ENCODE assay signal across 33 mouse cellular contexts in the genomic region with DNA sequence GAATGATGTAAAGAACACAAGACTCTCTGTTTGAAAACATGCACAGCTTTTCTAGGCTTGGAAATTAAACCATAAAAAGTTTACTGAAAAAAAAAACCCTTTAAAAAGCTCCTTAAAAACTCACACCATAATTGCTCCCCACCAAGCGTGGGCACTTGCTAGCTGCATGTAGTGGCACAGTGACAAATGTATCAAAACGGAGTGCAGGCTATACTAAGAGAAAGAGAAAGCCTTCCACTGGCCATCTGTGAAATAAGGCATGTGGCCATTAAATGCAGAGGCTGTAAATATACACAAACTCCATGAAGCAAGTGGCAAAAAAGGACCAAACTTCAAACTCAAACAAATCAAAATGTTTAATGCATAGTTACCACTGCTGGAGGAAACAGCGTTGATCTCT.
A peak's percentile ranks its signal among the peaks of the same experiment; 100 is the strongest.
DNase-seq lines count a peak whose midpoint lies in the region; ATAC-seq lines count a peak whose summit lies in the region.
"Had no signal": no experiment of that assay in that cellular context is flagged by ENCODE, and none has a peak within 500 bp of the region (broad histone marks: within the 10 kb centered on the region; RNA-seq: fewer than 3 reads in every experiment).

No protein-coding gene starts in this region.

- intact Hi-C loops in left cerebral cortex, postnatal 4 days (cut with DNase I): no loop called here

- no peak for ATAC-seq in limb, embryonic 13.5 days (ENCODE audit: low FRiP score, low read depth)
- no peak for ATAC-seq in heart, embryonic 12.5 days (ENCODE audit: insufficient number of reproducible peaks, low FRiP score)
- ATAC-seq: forebrain, embryonic 13.5 days; intestine, postnatal 0 days; lung, postnatal 0 days had no signal

- peak; percentile 30 for DNase-seq in left cerebral cortex, adult 11 months (ENCODE audit: low spot score)
- no peak for DNase-seq in left cerebral cortex, postnatal 4 days
- DNase-seq in brain, adult 2 months (ENCODE audit: low read depth, low spot score): peak; percentile 77
- DNase-seq in frontal cortex, postnatal 36 days (ENCODE audit: low spot score in 2 of 2): peak; percentile 33 to 79
- DNase-seq in yolk sac, embryonic 10.5 days (ENCODE audit: low spot score): no peak
- DNase-seq in urinary bladder, adult 2 months (ENCODE audit: low spot score): no peak
- DNase-seq: adrenal gland, postnatal 25 days; cerebellum, adult 8-10 months; cerebellum, postnatal 25 days; gastrocnemius, postnatal 10 days; heart, postnatal 4 days; kidney, adult 9 months; kidney, postnatal 10 days; liver, embryonic 13.5 days; lung, adult 18-20 months; lung, postnatal 4 days; thymus, adult 18-20 months; thymus, postnatal 36 days had no signal

- H3K27me3 ChIP-seq in limb, embryonic 13.5 days: peaks cover 71% of the 10 kb centered on the region
- H3K27me3 ChIP-seq in heart, embryonic 12.5 days (replicated peaks): peaks cover 22% of the 10 kb centered on the region
- H3K27me3 ChIP-seq: forebrain, embryonic 13.5 days; hindbrain, embryonic 13.5 days; liver, embryonic 13.5 days; megakaryocyte, embryonic 14.5 days; midbrain, embryonic 12.5 days; neural tube, embryonic 13.5 days; stomach, embryonic 15.5 days had no signal

- no peak overlapping the region for H3K27ac ChIP-seq in limb, embryonic 13.5 days
- H3K27ac ChIP-seq in heart, embryonic 12.5 days (ENCODE audit: poor library complexity, severe bottlenecking): no peak overlapping the region
- H3K27ac ChIP-seq: embryonic facial prominence, embryonic 10.5 days; embryonic facial prominence, embryonic 15.5 days; forebrain, embryonic 13.5 days; hindbrain, embryonic 13.5 days; limb, embryonic 15.5 days; liver, embryonic 13.5 days; midbrain, embryonic 12.5 days; neural tube, embryonic 13.5 days; stomach, embryonic 15.5 days had no signal

- 0 out of 2 replicates have a peak overlapping the region, but pooled peaks have one; percentile 0 for H3K4me2 ChIP-seq in limb, embryonic 13.5 days (replicated peaks)
- H3K4me2 ChIP-seq in heart, embryonic 12.5 days: no peak overlapping the region
- H3K4me2 ChIP-seq: embryonic facial prominence, embryonic 15.5 days; forebrain, embryonic 13.5 days; heart, embryonic 11.5 days; hindbrain, embryonic 13.5 days; limb, embryonic 15.5 days; liver, embryonic 13.5 days; midbrain, embryonic 12.5 days; neural tube, embryonic 13.5 days; stomach, embryonic 15.5 days had no signal

- H3K4me3 ChIP-seq in limb, embryonic 13.5 days: no peak overlapping the region
- H3K4me3 ChIP-seq in heart, embryonic 12.5 days: no peak overlapping the region
- H3K4me3 ChIP-seq: embryonic facial prominence, embryonic 10.5 days; embryonic facial prominence, embryonic 15.5 days; forebrain, embryonic 13.5 days; hindbrain, embryonic 13.5 days; limb, embryonic 15.5 days; liver, embryonic 13.5 days; megakaryocyte, embryonic 14.5 days; midbrain, embryonic 12.5 days; myocyte; neural tube, embryonic 13.5 days; stomach, embryonic 15.5 days had no signal

- H3K36me3 ChIP-seq in limb, embryonic 13.5 days: peaks cover 6% of the 10 kb centered on the region
- no peaks in the 10 kb centered on the region for H3K36me3 ChIP-seq in heart, embryonic 12.5 days
- H3K36me3 ChIP-seq: embryonic facial prominence, embryonic 10.5 days; embryonic facial prominence, embryonic 15.5 days; hindbrain, embryonic 13.5 days; limb, embryonic 15.5 days; liver, embryonic 13.5 days; midbrain, embryonic 12.5 days; neural tube, embryonic 13.5 days; stomach, embryonic 15.5 days had no signal

- H3K4me1 ChIP-seq in limb, embryonic 13.5 days: peaks cover 18% of the 10 kb centered on the region
- H3K4me1 ChIP-seq in heart, embryonic 12.5 days (replicated peaks): no peaks in the 10 kb centered on the region
- H3K4me1 ChIP-seq: embryonic facial prominence, embryonic 10.5 days; embryonic facial prominence, embryonic 15.5 days; stomach, embryonic 15.5 days had no signal

- no peak overlapping the region for H3K9ac ChIP-seq in limb, embryonic 13.5 days
- no peak overlapping the region for H3K9ac ChIP-seq in heart, embryonic 12.5 days
- H3K9ac ChIP-seq: embryonic facial prominence, embryonic 15.5 days; forebrain, embryonic 13.5 days; hindbrain, embryonic 13.5 days; limb, embryonic 15.5 days; liver, embryonic 13.5 days; midbrain, embryonic 12.5 days; neural tube, embryonic 13.5 days; stomach, embryonic 15.5 days had no signal

- WGBS in limb, embryonic 13.5 days: 26% methylated on average over 3 of the region's 3 CpGs
- 76% methylated on average over 3 of the region's 3 CpGs for WGBS in heart, embryonic 12.5 days

- no peaks in the 10 kb centered on the region for H3K9me3 ChIP-seq in limb, embryonic 13.5 days
- no peaks in the 10 kb centered on the region for H3K9me3 ChIP-seq in heart, embryonic 12.5 days (replicated peaks)
- H3K9me3 ChIP-seq: embryonic facial prominence, embryonic 10.5 days; embryonic facial prominence, embryonic 15.5 days; forebrain, embryonic 13.5 days; hindbrain, embryonic 13.5 days; limb, embryonic 15.5 days; liver, embryonic 13.5 days; megakaryocyte, embryonic 14.5 days; midbrain, embryonic 12.5 days; neural tube, embryonic 13.5 days; stomach, embryonic 15.5 days had no signal

Comparison
In these comparisons a context has a peak if more than half of its experiments do, and no peak if none do; other contexts are left out.
1. DNase-seq: peak in left cerebral cortex, adult 11 months (single experiment), brain, adult 2 months (single experiment) and frontal cortex, postnatal 36 days (2 of 2); none in left cerebral cortex, postnatal 4 days (single experiment), yolk sac, embryonic 10.5 days (single experiment) and urinary bladder, adult 2 months (single experiment).